Mouse (Mus musculus) ES-E14 (cell line): ENCODE data around the gene Rps21. TPM values are rescaled to one million over a fixed set of nuclear protein-coding genes. Genes with fewer than 3 reads are reported as not detected.

Experiments used
- DNase-seq: peaks from one replicate; pipeline ENCODE4 v3.0.0-alpha.2; 2013; ENCODE audit warnings: low read depth, low spot score
- H3K27ac ChIP-seq: 2 replicates; pipeline ENCODE4 v1.5.1; 2012; ENCODE audit warnings: low read depth, mild to moderate bottlenecking, low read length, moderate library complexity, mixed read lengths; ENCODE audit not compliant: poor library complexity, insufficient read depth, severe bottlenecking
- H3K36me3 ChIP-seq: 2 replicates; pipeline ENCODE4 v1.6.1; 2012; ENCODE audit warnings: mild to moderate bottlenecking, low read length, moderate library complexity, mixed read lengths; ENCODE audit not compliant: control insufficient read depth, poor library complexity, insufficient read depth, severe bottlenecking
- H3K4me1 ChIP-seq, 2 experiments: fragments of 150-350 bp in 1 of 2; sonication (generic) in 1 of 2; 2 replicates each; pipeline ENCODE4 v1.6.1; 2012; ENCODE audit warnings: low read length in 2 of 2, mild to moderate bottlenecking in 1 of 2, mixed read lengths in 1 of 2; ENCODE audit not compliant: control insufficient read depth in 2 of 2, insufficient read depth in 2 of 2, poor library complexity in 1 of 2
- H3K4me3 ChIP-seq, 2 experiments: fragments of 150-350 bp in 1 of 2; sonication (generic) in 1 of 2; 2 replicates each; pipeline ENCODE4 v1.5.1; 2012; ENCODE audit warnings: low read length in 2 of 2, low read depth in 1 of 2, mild to moderate bottlenecking in 1 of 2, mixed read lengths in 1 of 2; ENCODE audit not compliant: insufficient read depth in 1 of 2, poor library complexity in 1 of 2, severe bottlenecking in 1 of 2
- H3K9ac ChIP-seq: 2 replicates; pipeline ENCODE4 v1.6.1; 2012; ENCODE audit warnings: low read depth, mild to moderate bottlenecking, low read length, mixed read lengths; ENCODE audit not compliant: poor library complexity, insufficient read depth, severe bottlenecking
- H3K9me3 ChIP-seq: fragments of 150-350 bp; sonication (generic); 2 replicates; pipeline ENCODE4 v1.6.1; 2012; ENCODE audit warnings: low read depth, mild to moderate bottlenecking, low read length; ENCODE audit not compliant: control insufficient read depth, insufficient read depth
- CHD2 ChIP-seq: IDR thresholded peaks from 2 replicates; pipeline ENCODE4 v1.6.1; 2014; ENCODE audit warnings: mild to moderate bottlenecking, low read depth, low read length, inconsistent platforms
- HCFC1 ChIP-seq: IDR thresholded peaks from 2 replicates; pipeline ENCODE4 v1.6.1; 2012; ENCODE audit warnings: low read length, inconsistent platforms, borderline replicate concordance; ENCODE audit not compliant: insufficient read depth
- MAFK ChIP-seq: IDR thresholded peaks from 2 replicates; pipeline ENCODE4 v1.6.1; 2014; ENCODE audit warnings: mild to moderate bottlenecking, low read depth, low read length, inconsistent platforms; ENCODE audit not compliant: insufficient read depth
- ZC3H11A ChIP-seq: IDR thresholded peaks from 2 replicates; pipeline ENCODE4 v1.6.1; 2012; ENCODE audit warnings: low read depth, mild to moderate bottlenecking, inconsistent platforms, low read length, borderline replicate concordance
- ZNF384 ChIP-seq: IDR thresholded peaks from 2 replicates; pipeline ENCODE4 v1.6.1; 2012; ENCODE audit warnings: low read depth, low read length, inconsistent platforms
- in situ Hi-C, 2 experiments: fragments of 600-800 bp; cut with MboI; formaldehyde crosslinking; loops; one replicate each; pipeline ENCODE4 v1.15.1; 2025; ENCODE audit warnings: low sequenced_read_pairs in 2 of 2, inconsistent platforms in 1 of 2; ENCODE audit not compliant: unreplicated experiment in 2 of 2
- total RNA-seq: library from RNA; depleted of rRNA; stranded (reverse); fragments of 300-350 nt; gene quantifications from 2 replicates; pipeline ENCODE4 v1.2.3, GENCODE M21; 2012

Gene Rps21
- total RNA-seq, 1 experiment = 4,130 TPM

- no peaks in the 10 kb centered on the region for H3K9me3 ChIP-seq
- 0 out of 2 replicates have a peak overlapping the region, but pooled peaks have one; percentile 0 for H3K27ac ChIP-seq
- H3K9ac ChIP-seq = no peak overlapping the region
- H3K36me3 ChIP-seq = peaks cover 38% of the 10 kb centered on the region; the same call in 1 of the 2 replicates
- H3K4me1 ChIP-seq = peaks cover 0 to 39% of the 10 kb centered on the region in 2 experiments; a peak in 2 of 4 replicates
- in situ Hi-C loops = no loop called here
- no peak overlapping the region for H3K4me3 ChIP-seq
- no peak for DNase-seq
- no peak for TF ChIP-seq MAFK
- TF ChIP-seq HCFC1 = no peak
- TF ChIP-seq ZC3H11A = no peak
- no peak for TF ChIP-seq CHD2
- no peak for TF ChIP-seq ZNF384
These were observed 42.7 kb upstream of the Rps21 start for GRCm38 (mm10) chr2:180214352-180214978.

GRCm38 (mm10) chr2:180215011-180215461 is 42.1 kb upstream of the Rps21 start:
- no peak overlapping the region for H3K27ac ChIP-seq
- in situ Hi-C loops = no loop called here

GRCm38 (mm10) chr2:180215951-180216350 is 41.2 kb upstream of the Rps21 start:
- Histone ChIP-seq H3K36me3 (peaks cover 50% of the 10 kb centered on the region; the same call in 1 of the 2 replicates), H3K9me3 (no peaks in the 10 kb centered on the region), H3K4me1 (peaks cover 2 to 52% of the 10 kb centered on the region in 2 experiments; a peak in 3 of 4 replicates), H3K9ac (no peak overlapping the region), H3K27ac (no peak overlapping the region), H3K4me3 (no peak overlapping the region)
- in situ Hi-C loops = no loop called here
- DNase-seq = no peak
- no peak for TF ChIP-seq ZNF384
- no peak for TF ChIP-seq HCFC1
- no peak for TF ChIP-seq ZC3H11A
- TF ChIP-seq CHD2 = no peak
- TF ChIP-seq MAFK = no peak

More at GRCm38 (mm10) chr2:180215011-180215461, 42.1 kb upstream of the Rps21 start:
- peaks cover 0 to 45% of the 10 kb centered on the region in 2 experiments; a peak in 2 of 4 replicates for H3K4me1 ChIP-seq
- TF ChIP-seq ZC3H11A = no peak
- TF ChIP-seq MAFK = no peak
- no peak for TF ChIP-seq HCFC1
- no peak for TF ChIP-seq ZNF384
- TF ChIP-seq CHD2 = no peak
- no peaks in the 10 kb centered on the region for H3K9me3 ChIP-seq
- peaks cover 44% of the 10 kb centered on the region; the same call in 1 of the 2 replicates for H3K36me3 ChIP-seq
- DNase-seq = no peak
- no peak overlapping the region for H3K9ac ChIP-seq
- H3K4me3 ChIP-seq = no peak overlapping the region

- Histone ChIP-seq H3K9me3 (no peaks in the 10 kb centered on the region), H3K4me3 (no peak overlapping the region), H3K27ac (no peak overlapping the region), H3K36me3 (peaks cover 52% of the 10 kb centered on the region; the same call in 1 of the 2 replicates), H3K9ac (no peak overlapping the region), H3K4me1 (peaks cover 5 to 61% of the 10 kb centered on the region in 2 experiments; a peak in 3 of 4 replicates)
- no peak for DNase-seq
- in situ Hi-C loops = no loop called here
- no peak for TF ChIP-seq HCFC1
These were observed 40.3 kb upstream of the Rps21 start for GRCm38 (mm10) chr2:180216921-180217320.

GRCm38 (mm10) chr2:180217587-180217986 is 39.6 kb upstream of the Rps21 start:
- in situ Hi-C loops = no loop called here
- H3K9ac ChIP-seq = no peak overlapping the region
- H3K4me3 ChIP-seq = no peak overlapping the region
- peaks cover 5 to 65% of the 10 kb centered on the region in 2 experiments; a peak in 3 of 4 replicates for H3K4me1 ChIP-seq
- DNase-seq = no peak
- no peaks in the 10 kb centered on the region for H3K9me3 ChIP-seq
- TF ChIP-seq ZC3H11A = no peak
- no peak for TF ChIP-seq CHD2
- TF ChIP-seq ZNF384 = no peak
- TF ChIP-seq HCFC1 = no peak
- no peak for TF ChIP-seq MAFK
- peaks cover 53% of the 10 kb centered on the region; the same call in 1 of the 2 replicates for H3K36me3 ChIP-seq
- H3K27ac ChIP-seq = no peak overlapping the region
